Mouse (Mus musculus) lung, postnatal 0 days (tissue): ENCODE measurements around the gene Gm10644. TPM values are rescaled to one million over a fixed set of nuclear protein-coding genes. Genes with fewer than 3 reads are reported as not detected.
"Not testable (repeated sequence)": the region's sequence is repeated elsewhere in the genome, so short reads cannot be mapped to it uniquely, and the experiment has no call there.

Experiments used
- ATAC-seq: fragments of 200-750 bp; cut with Nextera tagmentation; 2 replicates; pipeline ENCODE4 v1.8.0; 2017; ENCODE audit warnings: moderate library complexity
- DNase-seq: peaks from one replicate; pipeline ENCODE4 v3.0.0-alpha.2; 2016; ENCODE audit warnings: low spot score
- H3K27ac ChIP-seq: fragments of 300-500 bp; sonication (generic); 2 replicates; pipeline ENCODE4 v1.5.1; 2014; ENCODE audit warnings: antibody characterized with exemption, mild to moderate bottlenecking, low read length, mixed read lengths
- H3K27me3 ChIP-seq: fragments of 300-500 bp; sonication (generic); replicated peaks from 2 replicates; pipeline ENCODE4 v1.6.1; 2014; ENCODE audit warnings: low read length, mixed read lengths; ENCODE audit not compliant: insufficient read depth
- H3K36me3 ChIP-seq: fragments of 300-500 bp; sonication (generic); 2 replicates; pipeline ENCODE4 v1.6.1; 2014; ENCODE audit warnings: low read length, mixed read lengths; ENCODE audit not compliant: insufficient read depth
- H3K4me1 ChIP-seq: fragments of 300-500 bp; sonication (generic); 2 replicates; pipeline ENCODE4 v1.6.1; 2014; ENCODE audit warnings: antibody characterized with exemption, low read depth, low read length, mixed read lengths; ENCODE audit not compliant: insufficient read depth
- H3K4me2 ChIP-seq: fragments of 300-500 bp; sonication (generic); replicated peaks from 2 replicates; pipeline ENCODE4 v1.6.1; 2014; ENCODE audit warnings: low read depth, mild to moderate bottlenecking, low read length, moderate library complexity, mixed read lengths
- H3K4me3 ChIP-seq: fragments of 300-500 bp; sonication (generic); 2 replicates; pipeline ENCODE4 v1.5.1; 2014; ENCODE audit warnings: low read depth, low read length
- H3K9ac ChIP-seq: fragments of 300-500 bp; sonication (generic); replicated peaks from 2 replicates; pipeline ENCODE4 v1.6.1; 2014; ENCODE audit warnings: low read depth, mild to moderate bottlenecking
- H3K9me3 ChIP-seq: fragments of 300-500 bp; sonication (generic); 2 replicates; pipeline ENCODE4 v1.6.1; 2016; ENCODE audit warnings: low read length, mixed read lengths
- CTCF ChIP-seq: IDR thresholded peaks from 2 replicates; pipeline ENCODE4 v1.5.1; 2016; ENCODE audit warnings: antibody characterized with exemption, mild to moderate bottlenecking
- EP300 ChIP-seq: IDR thresholded peaks from 2 replicates; pipeline ENCODE4 v1.6.1; 2016; ENCODE audit warnings: antibody characterized with exemption, mild to moderate bottlenecking, control low read depth
- WGBS: fragments of 180-500 bp; shearing (Covaris S2); extraction: QIAGEN DNeasy Blood & Tissue Kit; methylation state at CpG from one replicate; pipeline ENCODE4 v1.1.7; 2014; 5-methylcytosine and 5-hydroxymethylcytosine counted together
- polyA plus RNA-seq: library from polyadenylated mRNA; unstranded; fragments of >200 nt; fragmentation: Nextera tagmentation; extraction: Ambion mirVana; gene quantifications from 2 replicates; pipeline ENCODE4 v1.2.1, GENCODE M21; 2015

The Gm10644 gene
- polyA plus RNA-seq, 1 experiment from 2014 or later, result 0.12 TPM

- no peak for TF ChIP-seq EP300
- TF ChIP-seq CTCF, result no peak
- no peak overlapping the region for H3K27ac ChIP-seq
- H3K36me3 ChIP-seq, result peaks cover 13% of the 10 kb centered on the region; the same call in 1 of the 2 replicates
- WGBS, result 21% methylated on average over 12 of the region's 12 CpGs
- no peaks in the 10 kb centered on the region for H3K9me3 ChIP-seq
- ATAC-seq (no peak), DNase-seq (no peak)
- no peak overlapping the region for H3K4me3 ChIP-seq
- no peak overlapping the region for H3K9ac ChIP-seq
- H3K4me2 ChIP-seq, result peak overlapping the region; percentile 97
- no peaks in the 10 kb centered on the region for H3K27me3 ChIP-seq
- H3K4me1 ChIP-seq, result peaks cover 7% of the 10 kb centered on the region; the same call in 1 of the 2 replicates
These were observed 41.0 kb upstream of the Gm10644 start for GRCm38 (mm10) chr8:83995973-83996372.

DNA sequence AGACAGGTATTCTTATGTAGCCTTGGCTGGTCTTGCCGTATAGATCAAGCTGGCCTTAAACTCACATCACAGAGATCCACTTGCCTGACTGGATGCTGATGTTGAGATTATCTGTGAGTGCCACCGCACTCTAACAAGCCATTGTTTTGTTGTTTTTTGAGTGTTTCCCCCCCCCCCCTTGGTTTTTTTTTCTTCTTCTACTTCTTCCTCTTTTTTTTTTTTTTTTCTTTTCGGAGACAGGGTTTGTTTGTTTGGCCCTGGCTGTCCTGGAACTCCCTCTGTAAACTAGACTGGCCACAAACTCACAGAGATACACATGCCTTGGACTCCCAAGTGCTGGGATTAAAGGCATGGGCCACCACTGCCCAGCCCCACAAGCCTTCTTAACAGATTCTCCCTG, 39.0 kb upstream of the Gm10644 start:
- no peak overlapping the region for H3K27ac ChIP-seq
- no peak for TF ChIP-seq EP300
- no peak for TF ChIP-seq CTCF
- H3K9me3 ChIP-seq, result no peaks in the 10 kb centered on the region
- no peak overlapping the region for H3K9ac ChIP-seq
- H3K4me3 ChIP-seq, result no peak overlapping the region
- 54% methylated on average over 3 of the region's 3 CpGs for WGBS
- peaks cover 7% of the 10 kb centered on the region; the same call in 1 of the 2 replicates for H3K4me1 ChIP-seq
- ATAC-seq (no peak), DNase-seq (no peak)
- H3K4me2 ChIP-seq, result no peak overlapping the region
- H3K36me3 ChIP-seq, result peaks cover 13% of the 10 kb centered on the region; the same call in 1 of the 2 replicates
- no peaks in the 10 kb centered on the region for H3K27me3 ChIP-seq

GRCm38 (mm10) chr8:83992488-83992887, 37.5 kb upstream of the Gm10644 start:
- WGBS, result 91% methylated on average over 2 of the region's 2 CpGs
- no peak overlapping the region for H3K4me2 ChIP-seq
- H3K36me3 ChIP-seq, result peaks cover 23% of the 10 kb centered on the region; the same call in 1 of the 2 replicates
- no peak for DNase-seq
- ATAC-seq, result no peak
- TF ChIP-seq EP300 (no peak), CTCF (no peak)
- H3K27me3 ChIP-seq, result no peaks in the 10 kb centered on the region
- no peak overlapping the region for H3K9ac ChIP-seq
- no peaks in the 10 kb centered on the region for H3K9me3 ChIP-seq
- H3K27ac ChIP-seq, result no peak overlapping the region
- H3K4me3 ChIP-seq, result no peak overlapping the region
- no peaks in the 10 kb centered on the region for H3K4me1 ChIP-seq

DNA sequence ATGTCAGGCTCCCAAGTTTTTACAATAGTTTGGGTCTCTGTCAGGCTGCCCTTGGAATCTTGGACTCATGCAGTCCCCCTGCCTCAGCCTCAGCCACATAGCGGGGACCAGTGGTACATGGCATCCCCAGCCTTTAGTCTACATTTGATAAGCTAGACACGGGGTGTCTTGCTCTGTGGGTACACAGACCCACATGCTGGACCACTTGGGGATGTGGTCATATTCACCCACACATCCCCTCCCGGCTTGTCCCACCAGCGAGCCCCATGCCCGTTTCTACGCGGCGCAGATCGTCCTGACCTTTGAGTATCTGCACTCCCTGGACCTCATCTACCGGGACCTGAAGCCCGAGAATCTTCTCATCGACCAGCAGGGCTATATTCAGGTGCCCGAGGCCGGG, 35.2 kb upstream of the Gm10644 start:
- Histone ChIP-seq H3K9me3 (no peaks in the 10 kb centered on the region), H3K27me3 (no peaks in the 10 kb centered on the region), H3K4me1 (no peaks in the 10 kb centered on the region), H3K36me3 (peaks cover 25% of the 10 kb centered on the region; the same call in 1 of the 2 replicates), H3K4me2 (no peak overlapping the region), H3K27ac (no peak overlapping the region), H3K9ac (no peak overlapping the region), H3K4me3 (no peak overlapping the region)
- WGBS, result 93% methylated on average over 14 of the region's 14 CpGs
- TF ChIP-seq EP300 (no peak), CTCF (no peak)
- ATAC-seq (no peak), DNase-seq (no peak)

GRCm38 (mm10) chr8:83989243-83989642, 34.2 kb upstream of the Gm10644 start:
- H3K27me3 ChIP-seq, result no peaks in the 10 kb centered on the region
- no peak for TF ChIP-seq CTCF
- TF ChIP-seq EP300, result no peak
- WGBS, result 83% methylated on average over 7 of the region's 7 CpGs
- no peaks in the 10 kb centered on the region for H3K4me1 ChIP-seq
- H3K27ac ChIP-seq, result no peak overlapping the region
- no peak overlapping the region for H3K4me2 ChIP-seq
- no peak overlapping the region for H3K9ac ChIP-seq
- no peak for ATAC-seq
- no peak for DNase-seq
- H3K9me3 ChIP-seq, result no peaks in the 10 kb centered on the region
- no peak overlapping the region for H3K4me3 ChIP-seq
- H3K36me3 ChIP-seq, result peaks cover 25% of the 10 kb centered on the region; the same call in 1 of the 2 replicates

DNA sequence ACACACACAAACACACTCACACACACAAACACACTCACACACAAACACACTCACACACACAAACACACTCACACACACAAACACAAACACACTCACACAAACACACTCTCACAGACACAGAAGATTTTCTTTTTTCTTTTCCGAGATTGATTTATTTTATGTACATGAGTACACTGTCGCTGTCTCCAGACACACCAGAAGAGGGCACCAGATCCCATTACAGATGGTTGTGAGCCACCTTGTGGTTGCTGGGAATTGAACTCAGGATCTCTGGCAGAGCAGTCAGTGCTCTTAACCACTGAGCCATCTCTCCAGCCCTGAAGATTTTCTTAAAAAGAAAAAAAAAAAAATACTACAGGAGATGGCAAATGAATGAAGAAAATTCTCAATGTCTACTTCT, 28.2 kb upstream of the Gm10644 start:
- H3K36me3 ChIP-seq, result peaks cover 22% of the 10 kb centered on the region
- not testable (repeated sequence) for ATAC-seq, H3K9me3 ChIP-seq, H3K27ac ChIP-seq, H3K4me2 ChIP-seq, DNase-seq, H3K4me3 ChIP-seq, H3K27me3 ChIP-seq, H3K4me1 ChIP-seq, H3K9ac ChIP-seq
- 100% methylated on average over 2 of the region's 2 CpGs for WGBS
- peak; percentile 36 for TF ChIP-seq CTCF

- H3K9me3 ChIP-seq, result no peaks in the 10 kb centered on the region
- H3K4me1 ChIP-seq, result peaks cover 3% of the 10 kb centered on the region; the same call in 1 of the 2 replicates
- H3K27me3 ChIP-seq, result no peaks in the 10 kb centered on the region
- DNase-seq, result no peak
- peaks cover 14% of the 10 kb centered on the region for H3K36me3 ChIP-seq
- H3K9ac ChIP-seq, result no peak overlapping the region
- no peak overlapping the region for H3K27ac ChIP-seq
- TF ChIP-seq EP300 (no peak), CTCF (no peak)
- WGBS, result 80% methylated on average over 4 of the region's 4 CpGs
- no peak overlapping the region for H3K4me3 ChIP-seq
- no peak overlapping the region for H3K4me2 ChIP-seq
- ATAC-seq, result no peak
These were observed 27.4 kb upstream of the Gm10644 start for GRCm38 (mm10) chr8:83982449-83982848.
